Mouse (Mus musculus) E14TG2a.4 (cell line): ENCODE measurements around the gene Gm14325.
"Not testable (repeated sequence)": the region's sequence is repeated elsewhere in the genome, so short reads cannot be mapped to it uniquely, and the experiment has no call there.

Experiments used
- H3K27me3 ChIP-seq: 2 replicates; pipeline ENCODE4 v1.6.1; 2014; ENCODE audit warnings: low read length, control low read depth; ENCODE audit not compliant: insufficient read depth
- H3K36me3 ChIP-seq: 2 replicates; pipeline ENCODE4 v1.6.1; 2014; ENCODE audit warnings: low read length, control low read depth; ENCODE audit not compliant: insufficient read depth
- H3K4me1 ChIP-seq: replicated peaks from 2 replicates; pipeline ENCODE4 v1.6.1; 2014; ENCODE audit warnings: low read depth, low read length, control low read depth
- H3K4me3 ChIP-seq: replicated peaks from 2 replicates; pipeline ENCODE4 v1.5.1; 2014; ENCODE audit warnings: mild to moderate bottlenecking, low read length
- H3K9me3 ChIP-seq: 2 replicates; pipeline ENCODE4 v1.6.1; 2014; ENCODE audit warnings: low read length, control low read depth
- POU5F1 ChIP-seq: IDR thresholded peaks from 2 replicates; pipeline ENCODE4 v1.6.1; 2014; ENCODE audit warnings: low read length, borderline replicate concordance

Gene Gm14325

GRCm38 (mm10) chr2:177839901-177840663 is at the start of gene Gm14325:
TSS of gene Gm14325 (minus strand) at chr2:177840336.
- not testable (repeated sequence) for H3K27me3 ChIP-seq, H3K9me3 ChIP-seq, H3K36me3 ChIP-seq
- H3K4me3 ChIP-seq, result peak within 1 kb of the TSS; percentile 75
- peaks cover 23% of the 10 kb centered on the region for H3K4me1 ChIP-seq

GRCm38 (mm10) chr2:177887743-177888142 is 47.6 kb upstream of the Gm14325 start:
- not testable (repeated sequence) for H3K9me3 ChIP-seq, H3K4me3 ChIP-seq, H3K36me3 ChIP-seq, H3K27me3 ChIP-seq, H3K4me1 ChIP-seq

GRCm38 (mm10) chr2:177862254-177862653 is 22.1 kb upstream of the Gm14325 start:
- H3K4me1 ChIP-seq, result not testable (repeated sequence)

GRCm38 (mm10) chr2:177843666-177844065 is 3.5 kb upstream of the Gm14325 start:
- H3K36me3 ChIP-seq, H3K9me3 ChIP-seq, H3K4me3 ChIP-seq, H3K27me3 ChIP-seq, H3K4me1 ChIP-seq: not testable (repeated sequence)

More at GRCm38 (mm10) chr2:177862254-177862653, 22.1 kb upstream of the Gm14325 start:
- H3K27me3 ChIP-seq, H3K36me3 ChIP-seq, H3K4me3 ChIP-seq, H3K9me3 ChIP-seq: not testable (repeated sequence)

- not testable (repeated sequence) for H3K27me3 ChIP-seq, H3K4me3 ChIP-seq, H3K9me3 ChIP-seq
- Histone ChIP-seq H3K36me3 (peaks cover 10% of the 10 kb centered on the region), H3K4me1 (peaks cover 29% of the 10 kb centered on the region)
Measured at GRCm38 (mm10) chr2:177836756-177837155, 3.4 kb downstream of the Gm14325 start.

- TF ChIP-seq POU5F1, result peak; percentile 69
Measured at GRCm38 (mm10) chr2:177835733-177836536, 4.2 kb downstream of the Gm14325 start.

GRCm38 (mm10) chr2:177821952-177822351 is 18.2 kb downstream of the Gm14325 start:
- H3K27me3 ChIP-seq, H3K4me3 ChIP-seq, H3K4me1 ChIP-seq, H3K36me3 ChIP-seq, H3K9me3 ChIP-seq: not testable (repeated sequence)

More at GRCm38 (mm10) chr2:177835733-177836536, 4.2 kb downstream of the Gm14325 start:
- not testable (repeated sequence) for H3K27me3 ChIP-seq, H3K9me3 ChIP-seq
- Histone ChIP-seq H3K36me3 (peaks cover 10% of the 10 kb centered on the region), H3K4me3 (peak overlapping the region; percentile 65), H3K4me1 (peaks cover 29% of the 10 kb centered on the region)

GRCm38 (mm10) chr2:177806170-177806569 is 34.0 kb downstream of the Gm14325 start:
- not testable (repeated sequence) for H3K36me3 ChIP-seq, H3K9me3 ChIP-seq, H3K27me3 ChIP-seq, H3K4me3 ChIP-seq, H3K4me1 ChIP-seq

- not testable (repeated sequence) for H3K9me3 ChIP-seq, H3K4me3 ChIP-seq, H3K4me1 ChIP-seq, H3K27me3 ChIP-seq, H3K36me3 ChIP-seq
Measured at GRCm38 (mm10) chr2:177787351-177787750, 52.8 kb downstream of the Gm14325 start.
